Mouse (Mus musculus) cortical plate, adult 2 months (tissue): ENCODE measurements around the gene Asxl1.

Experiments used
- CTCF ChIP-seq: fragments of 200-500 bp; IDR thresholded peaks from 2 replicates; pipeline ENCODE4 v1.5.1; 2011; ENCODE audit warnings: mild to moderate bottlenecking, control low read depth, low read length; ENCODE audit not compliant: insufficient read depth; ENCODE audit errors: extremely low read depth
- POLR2A ChIP-seq: fragments of 200-500 bp; IDR thresholded peaks from 2 replicates; pipeline ENCODE4 v1.6.1; 2011; ENCODE audit warnings: mild to moderate bottlenecking, low read length, control low read depth; ENCODE audit not compliant: insufficient read depth; ENCODE audit errors: extremely low read depth

DNA sequence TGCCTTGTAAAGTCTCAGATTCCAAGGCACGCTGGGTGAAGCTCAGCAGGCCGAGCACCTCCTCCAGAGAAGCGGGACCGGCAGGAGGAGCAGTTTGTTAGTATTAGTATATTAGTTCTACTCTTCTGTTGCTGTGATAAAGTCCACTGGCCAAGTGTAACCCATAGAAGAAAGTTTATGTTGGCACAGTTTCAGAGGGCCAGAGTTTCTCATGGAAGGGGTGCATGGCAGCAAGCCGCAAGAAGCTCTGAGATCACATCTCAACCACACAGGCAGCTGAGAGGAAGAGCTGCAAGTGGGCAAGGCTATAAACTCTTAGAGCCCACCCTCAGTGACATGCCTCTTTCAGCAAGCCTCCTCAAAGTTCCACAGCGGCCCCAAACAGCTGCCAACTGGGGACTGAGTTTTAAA lies 11.8 kb upstream of the Asxl1 start:
- TF ChIP-seq POLR2A: no peak
- TF ChIP-seq CTCF: no peak
